Mouse (Mus musculus) C2C12 (cell line): ENCODE results near the gene Taf6l.

Source experiments
- CTCF ChIP-seq: IDR thresholded peaks from one replicate; pipeline ENCODE4 v1.5.1; 2011; ENCODE audit not compliant: control insufficient read depth, insufficient read depth, insufficient read length
- FOSL1 ChIP-seq: IDR thresholded peaks from one replicate; pipeline ENCODE4 v1.8.0; 2011; ENCODE audit warnings: mild to moderate bottlenecking, low read length; ENCODE audit not compliant: poor library complexity, insufficient read depth, severe bottlenecking
- MAX ChIP-seq: IDR thresholded peaks from one replicate; pipeline ENCODE4 v1.6.1; 2011; ENCODE audit warnings: mild to moderate bottlenecking, control low read depth
- MYOD1 ChIP-seq: IDR thresholded peaks from one replicate; pipeline ENCODE4 v1.6.1; 2011; ENCODE audit warnings: low read depth; ENCODE audit not compliant: control insufficient read depth, insufficient read length

DNA sequence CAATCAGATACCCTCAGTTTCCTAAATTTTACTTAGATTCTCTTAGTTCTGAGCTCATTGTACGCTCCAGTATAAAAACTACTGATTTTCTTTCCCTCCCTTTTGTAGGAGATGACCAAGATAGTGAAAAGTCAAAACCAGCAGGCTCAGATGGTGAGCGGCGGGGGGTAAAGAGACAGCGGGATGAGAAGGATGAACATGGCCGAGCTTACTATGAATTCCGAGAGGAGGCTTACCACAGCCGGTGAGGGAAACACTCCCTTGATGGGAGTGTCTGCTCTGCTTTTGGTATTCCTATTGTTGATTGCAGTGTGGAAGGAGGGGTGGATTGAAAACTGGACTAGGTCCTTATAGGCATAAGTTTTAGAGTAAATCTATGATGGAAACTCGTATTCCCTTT lies 36.5 kb upstream of the Taf6l start:
- no peak for TF ChIP-seq FOSL1
- no peak for TF ChIP-seq MYOD1
- no peak for TF ChIP-seq CTCF
- no peak for TF ChIP-seq MAX
